8 mouse cellular contexts compared by ENCODE assay signal in genomic region chr12:79347643-79348042, GRCm38 (mm10). TPM values are rescaled to one million over a fixed set of nuclear protein-coding genes. Genes with fewer than 3 reads are reported as not detected.
DNase-seq lines count a peak whose midpoint lies in the region; ATAC-seq and TF ChIP-seq lines count a peak whose summit lies in the region.

No protein-coding gene starts in this region.

- no peak overlapping the region for H3K9ac ChIP-seq in midbrain, embryonic 15.5 days
- H3K9ac ChIP-seq in stomach, postnatal 0 days (ENCODE audit: low read length): no peak overlapping the region

- peak; percentile 54 for TF ChIP-seq EP300 in stomach, postnatal 0 days (optimal IDR thresholded peaks at IDR 0.05)

- peak; percentile 40 for ATAC-seq in activated CD4-positive, CD25-positive, alpha-beta regulatory T cell, adult 4 months
- ATAC-seq in midbrain, embryonic 15.5 days (replicated peaks): peak; percentile 65; the same call in 1 of the 2 replicates
- peak; percentile 90 for ATAC-seq in stomach, postnatal 0 days (ENCODE audit: low FRiP score, low TSS enrichment)

- H3K27me3 ChIP-seq in midbrain, embryonic 15.5 days (replicated peaks): no peaks in the 10 kb centered on the region
- no peaks in the 10 kb centered on the region for H3K27me3 ChIP-seq in stomach, postnatal 0 days (ENCODE audit: control insufficient read depth, insufficient read depth, low read length)

- H3K36me3 ChIP-seq in midbrain, embryonic 15.5 days (replicated peaks): no peaks in the 10 kb centered on the region
- H3K36me3 ChIP-seq in stomach, postnatal 0 days (ENCODE audit: control insufficient read depth, insufficient read depth, low read length): no peaks in the 10 kb centered on the region

- H3K4me2 ChIP-seq in midbrain, embryonic 15.5 days: no peak overlapping the region
- no peak overlapping the region for H3K4me2 ChIP-seq in stomach, postnatal 0 days (replicated peaks; ENCODE audit: low read depth)

- intact Hi-C loops in gastrocnemius, postnatal 14 days (cut with DNase I; ENCODE audit: low total_unique reads): no loop called here
- intact Hi-C loops in left cerebral cortex, postnatal 4 days (cut with DNase I): no loop called here

- peak; percentile 63 for TF ChIP-seq CTCF in cortical plate, adult 2 months (IDR thresholded peaks at IDR 0.05; ENCODE audit: extremely low read depth, insufficient read depth, low read length)
- peak; percentile 92 for TF ChIP-seq CTCF in stomach, postnatal 0 days (IDR thresholded peaks at IDR 0.05; ENCODE audit: low read depth)

- no peak for TF ChIP-seq POLR2A in cortical plate, adult 2 months (IDR thresholded peaks at IDR 0.05; ENCODE audit: extremely low read depth, insufficient read depth, low read length)

- 7% methylated on average over 6 of the region's 6 CpGs for WGBS in midbrain, embryonic 15.5 days
- 3% methylated on average over 6 of the region's 6 CpGs for WGBS in stomach, postnatal 0 days

- no peaks in the 10 kb centered on the region; the same call in 1 of the 2 replicates for H3K4me1 ChIP-seq in cortical plate, adult 2 months (ENCODE audit: control insufficient read depth, insufficient read depth, low read length)
- peaks cover 3% of the 10 kb centered on the region for H3K4me1 ChIP-seq in midbrain, embryonic 15.5 days
- no peaks in the 10 kb centered on the region for H3K4me1 ChIP-seq in stomach, postnatal 0 days (replicated peaks; ENCODE audit: control insufficient read depth, insufficient read depth)

- no peaks in the 10 kb centered on the region for H3K9me3 ChIP-seq in midbrain, embryonic 15.5 days
- no peaks in the 10 kb centered on the region for H3K9me3 ChIP-seq in stomach, postnatal 0 days (ENCODE audit: control insufficient read depth, low read length)

- H3K4me3 ChIP-seq in cortical plate, adult 2 months (ENCODE audit: insufficient read depth, low read length): no peak overlapping the region
- no peak overlapping the region for H3K4me3 ChIP-seq in midbrain, embryonic 15.5 days
- H3K4me3 ChIP-seq in stomach, postnatal 0 days (ENCODE audit: low read depth, low read length): no peak overlapping the region

- DNase-seq in A20 (ENCODE audit: low read depth, low spot score): peak; percentile 67
- DNase-seq in gastrocnemius, postnatal 14 days: peak; percentile 50
- peak; percentile 50 for DNase-seq in kidney, adult 18-20 months
- peak; percentile 42 for DNase-seq in left cerebral cortex, postnatal 4 days
- peak; percentile 63 for DNase-seq in stomach, postnatal 0 days (ENCODE audit: low spot score)

- no peak overlapping the region for H3K27ac ChIP-seq in cortical plate, adult 2 months (ENCODE audit: insufficient read depth, low read length)
- no peak overlapping the region for H3K27ac ChIP-seq in midbrain, embryonic 15.5 days
- H3K27ac ChIP-seq in stomach, postnatal 0 days (replicated peaks): no peak overlapping the region

RNA-seq across cellular contexts. Expression of gene Rad51b, which starts 50.6 kb away (rescaled TPM):
- 1 to 10 TPM; 1.9 to 2.8 TPM for polyA plus RNA-seq in activated CD4-positive, CD25-positive, alpha-beta regulatory T cell, adult 4 months (2017; shearing (Covaris generic))
- 0.13 and 0.17 TPM in 2 replicates for polyA plus RNA-seq in cortical plate, adult 2 months (2012; rRNA removed)
- under 1 TPM; 0.80 to 0.92 TPM for total RNA-seq in gastrocnemius, postnatal 14 days (2021)
- total RNA-seq in left cerebral cortex, postnatal 4 days (2021): under 1 TPM; 0.56 to 0.84 TPM
- polyA plus RNA-seq in midbrain, embryonic 15.5 days (2015; fragmentation: Nextera tagmentation; extraction: Ambion mirVana): 1.3 and 1.4 TPM in 2 replicates
- 1.9 and 2.0 TPM in 2 replicates for polyA plus RNA-seq in stomach, postnatal 0 days (2015; fragmentation: Nextera tagmentation; extraction: Ambion mirVana)

RNA-seq across cellular contexts. Expression of gene Zfyve26, which starts 51.5 kb away (rescaled TPM):
- 10 to 100 TPM; 16.4 to 23.8 TPM for polyA plus RNA-seq in activated CD4-positive, CD25-positive, alpha-beta regulatory T cell, adult 4 months (2017; shearing (Covaris generic))
- 27.4 and 28.3 TPM in 2 replicates for polyA plus RNA-seq in cortical plate, adult 2 months (2012; rRNA removed)
- 10 to 100 TPM; 11.1 to 15.3 TPM for total RNA-seq in gastrocnemius, postnatal 14 days (2021)
- total RNA-seq in left cerebral cortex, postnatal 4 days (2021): 10 to 100 TPM; 23.1 to 26.3 TPM
- polyA plus RNA-seq in midbrain, embryonic 15.5 days (2015; fragmentation: Nextera tagmentation; extraction: Ambion mirVana): 9.5 and 12.2 TPM in 2 replicates
- polyA plus RNA-seq in stomach, postnatal 0 days (2015; fragmentation: Nextera tagmentation; extraction: Ambion mirVana): 3.7 and 4.6 TPM in 2 replicates

Comparison
In these comparisons a context has a peak if more than half of its experiments do, and no peak if none do; other contexts are left out.
1. ATAC-seq: peak in every context shown above with its lines; median percentile 90 in stomach, postnatal 0 days; 65 in midbrain, embryonic 15.5 days; 40 in activated CD4-positive, CD25-positive, alpha-beta regulatory T cell, adult 4 months.